Mouse (Mus musculus): ENCODE measurements around the gene Sat2. TPM values are rescaled to one million over a fixed set of nuclear protein-coding genes. Genes with fewer than 3 reads are reported as not detected.

Gene Sat2
- polyA plus RNA-seq, 1 experiment from 2014 or later, result 10.2 TPM

DNA sequence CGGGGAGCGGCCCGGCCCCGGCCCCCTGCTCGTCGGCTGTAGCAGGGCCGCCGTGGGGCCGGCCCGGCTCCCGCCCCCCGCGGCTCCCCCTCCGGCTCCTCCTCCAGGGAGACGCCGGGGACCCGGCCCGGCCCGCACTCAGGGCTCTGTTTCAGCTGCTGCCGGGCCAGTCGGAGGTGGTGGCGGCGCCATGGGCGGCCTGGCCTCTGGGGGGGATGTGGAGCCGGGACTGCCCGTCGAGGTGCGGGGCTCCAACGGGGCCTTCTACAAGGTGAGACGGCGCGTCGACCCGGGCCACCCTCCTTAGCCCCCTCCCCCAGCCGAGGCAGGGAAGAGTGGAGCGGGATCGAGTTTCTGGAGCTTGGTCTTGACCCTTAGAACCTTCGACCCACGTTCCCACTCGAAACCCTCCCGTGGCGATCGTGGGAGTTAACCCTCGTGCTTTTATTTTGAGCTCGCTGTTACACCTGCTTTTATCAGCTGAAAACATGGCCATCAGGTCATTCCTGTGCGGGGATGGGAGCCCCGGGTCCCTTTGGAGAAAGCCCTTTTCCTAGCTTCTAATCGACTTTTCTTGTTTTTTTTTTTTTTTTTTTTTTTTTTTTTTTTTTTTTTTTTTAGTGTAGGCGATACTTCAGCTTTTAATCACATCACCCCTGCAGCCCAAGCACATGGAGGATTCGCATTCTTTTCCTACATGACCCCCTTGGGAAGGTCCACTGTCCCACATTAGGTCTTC is 11.5 kb downstream of the Sat2 start:
- Histone ChIP-seq H3K36me3 (replicated peaks) (peaks cover 18% of the 10 kb centered on the region), H3K9ac (peak overlapping the region; percentile 99), H3K4me2 (peak overlapping the region; percentile 76), H3K4me1 (replicated peaks) (peaks cover 43% of the 10 kb centered on the region), H3K27me3 (no peaks in the 10 kb centered on the region), H3K9me3 (replicated peaks) (no peaks in the 10 kb centered on the region), H3K27ac (replicated peaks) (peak overlapping the region; percentile 93), H3K4me3 (replicated peaks) (peak overlapping the region; percentile 94)
- under 1% methylated on average over 37 of the region's 50 CpGs for WGBS (ENCODE audit: insufficient replicate concordance)
- peak; percentile 59 for ATAC-seq (ENCODE audit: insufficient read depth)

DNA sequence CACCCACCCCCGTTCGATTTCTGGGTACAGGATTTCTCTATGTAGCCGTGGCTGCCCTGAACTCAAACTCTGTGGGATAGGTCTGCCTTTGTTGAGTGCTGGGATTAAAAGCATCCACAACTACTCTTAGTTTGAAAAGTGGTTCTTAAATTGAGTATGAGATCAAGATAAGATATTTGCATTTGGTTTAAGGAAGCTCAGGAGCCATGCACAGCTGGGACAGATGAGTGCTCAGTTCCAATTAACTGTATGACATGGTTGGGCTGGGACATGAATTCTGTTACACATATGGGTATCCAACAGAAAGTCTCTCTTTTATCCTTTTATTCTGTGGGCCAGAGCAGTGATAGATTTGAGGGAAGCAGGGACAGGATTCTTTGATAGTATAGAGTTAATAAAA is 13.6 kb downstream of the Sat2 start:
- peak overlapping the region; percentile 76; the same call in 1 of the 2 replicates for H3K4me2 ChIP-seq
- ATAC-seq (ENCODE audit: insufficient read depth), result no peak
- peaks cover 39% of the 10 kb centered on the region for H3K4me1 ChIP-seq (replicated peaks)
- WGBS (ENCODE audit: insufficient replicate concordance), result 79% methylated on average over 3 of the region's 3 CpGs
- peaks cover 35% of the 10 kb centered on the region for H3K36me3 ChIP-seq (replicated peaks)
- H3K27me3 ChIP-seq, result no peaks in the 10 kb centered on the region
- H3K4me3 ChIP-seq (replicated peaks), result 0 out of 2 replicates have a peak overlapping the region, but pooled peaks have one; percentile 1
- no peaks in the 10 kb centered on the region for H3K9me3 ChIP-seq (replicated peaks)
- H3K9ac ChIP-seq, result no peak overlapping the region
- H3K27ac ChIP-seq (replicated peaks), result no peak overlapping the region

DNA sequence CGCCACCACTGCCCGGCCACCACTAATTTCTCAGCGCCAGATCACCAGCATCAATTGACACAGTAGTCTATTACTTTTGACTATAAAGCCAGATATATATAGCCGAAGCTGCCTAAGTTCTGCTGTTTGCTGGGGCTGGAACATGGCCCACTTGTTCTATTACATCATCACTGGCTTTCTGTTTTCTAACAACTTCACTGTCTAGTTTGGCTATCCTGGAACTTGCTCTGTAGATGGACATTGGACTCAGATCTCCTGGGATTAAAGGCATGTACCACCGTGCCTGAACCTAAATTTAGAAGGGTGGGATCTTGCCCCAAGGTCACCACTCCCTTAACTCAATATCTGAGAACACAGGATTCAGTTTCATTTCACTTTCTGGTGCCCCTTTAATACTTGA is 24.0 kb downstream of the Sat2 start:
- no peak overlapping the region for H3K4me2 ChIP-seq
- H3K27me3 ChIP-seq, result no peaks in the 10 kb centered on the region
- H3K9me3 ChIP-seq (replicated peaks), result no peaks in the 10 kb centered on the region
- H3K36me3 ChIP-seq (replicated peaks), result peaks cover 97% of the 10 kb centered on the region
- ATAC-seq (ENCODE audit: insufficient read depth), result peak; percentile 52
- H3K4me3 ChIP-seq (replicated peaks), result no peak overlapping the region
- WGBS (ENCODE audit: insufficient replicate concordance), result 73% methylated on average over 5 of the region's 5 CpGs
- H3K9ac ChIP-seq, result no peak overlapping the region
- no peak overlapping the region for H3K27ac ChIP-seq (replicated peaks)
- H3K4me1 ChIP-seq (replicated peaks), result no peaks in the 10 kb centered on the region

DNA sequence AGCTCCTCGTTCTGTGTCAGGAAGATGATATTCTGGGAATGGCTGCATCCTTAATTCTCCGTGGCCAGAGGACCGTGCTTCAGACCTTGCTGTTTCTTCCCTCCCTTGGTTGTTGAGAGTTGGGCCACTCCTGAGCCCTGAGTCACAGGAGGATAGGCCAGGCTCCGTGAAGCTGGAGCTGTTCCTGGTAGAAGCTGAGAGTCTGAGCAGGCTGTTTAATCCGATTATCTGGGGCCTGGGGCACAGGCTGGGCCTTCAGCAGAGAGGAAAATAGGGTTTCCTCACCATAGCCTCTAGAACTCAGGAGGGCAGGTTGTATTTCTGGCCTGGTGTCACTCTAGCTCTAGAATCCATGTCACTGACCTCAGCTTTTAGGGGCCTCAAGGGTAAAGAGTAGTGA is 31.6 kb downstream of the Sat2 start:
- H3K27ac ChIP-seq (replicated peaks), result no peak overlapping the region
- no peak overlapping the region for H3K4me2 ChIP-seq
- no peaks in the 10 kb centered on the region for H3K9me3 ChIP-seq (replicated peaks)
- peaks cover 92% of the 10 kb centered on the region for H3K36me3 ChIP-seq (replicated peaks)
- H3K4me1 ChIP-seq (replicated peaks), result peaks cover 39% of the 10 kb centered on the region
- H3K27me3 ChIP-seq, result no peaks in the 10 kb centered on the region
- ATAC-seq (ENCODE audit: insufficient read depth), result no peak
- 69% methylated on average over 5 of the region's 5 CpGs for WGBS (ENCODE audit: insufficient replicate concordance)
- H3K4me3 ChIP-seq (replicated peaks), result no peak overlapping the region
- no peak overlapping the region for H3K9ac ChIP-seq

DNA sequence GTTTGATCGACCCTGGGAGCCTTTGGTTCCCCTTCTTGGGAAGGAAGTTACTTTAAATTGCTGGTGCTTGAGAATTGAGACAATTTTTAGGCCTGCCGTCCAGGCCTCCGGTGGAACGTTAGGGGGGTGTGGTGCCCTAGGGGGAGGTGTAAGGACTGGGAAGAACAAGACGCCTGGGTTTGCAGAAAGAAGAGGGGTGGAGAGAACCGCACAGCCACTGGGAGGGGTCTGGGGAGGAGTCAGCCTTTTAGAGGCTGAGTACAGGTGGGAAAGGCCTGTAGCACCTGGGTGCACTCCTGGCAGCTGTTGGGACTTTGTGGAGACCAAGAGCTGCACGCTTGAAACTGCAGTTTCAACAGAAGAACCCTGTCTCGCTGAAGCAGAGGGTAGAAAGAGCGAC is 32.9 kb downstream of the Sat2 start:
- Histone ChIP-seq H3K4me3 (replicated peaks) (no peak overlapping the region), H3K9me3 (replicated peaks) (no peaks in the 10 kb centered on the region), H3K4me1 (replicated peaks) (peaks cover 39% of the 10 kb centered on the region), H3K36me3 (replicated peaks) (peaks cover 91% of the 10 kb centered on the region), H3K27me3 (no peaks in the 10 kb centered on the region), H3K9ac (no peak overlapping the region), H3K4me2 (no peak overlapping the region), H3K27ac (replicated peaks) (0 out of 2 replicates have a peak overlapping the region, but pooled peaks have one; percentile 0)
- no peak for ATAC-seq (ENCODE audit: insufficient read depth)
- 44% methylated on average over 9 of the region's 9 CpGs for WGBS (ENCODE audit: insufficient replicate concordance)

DNA sequence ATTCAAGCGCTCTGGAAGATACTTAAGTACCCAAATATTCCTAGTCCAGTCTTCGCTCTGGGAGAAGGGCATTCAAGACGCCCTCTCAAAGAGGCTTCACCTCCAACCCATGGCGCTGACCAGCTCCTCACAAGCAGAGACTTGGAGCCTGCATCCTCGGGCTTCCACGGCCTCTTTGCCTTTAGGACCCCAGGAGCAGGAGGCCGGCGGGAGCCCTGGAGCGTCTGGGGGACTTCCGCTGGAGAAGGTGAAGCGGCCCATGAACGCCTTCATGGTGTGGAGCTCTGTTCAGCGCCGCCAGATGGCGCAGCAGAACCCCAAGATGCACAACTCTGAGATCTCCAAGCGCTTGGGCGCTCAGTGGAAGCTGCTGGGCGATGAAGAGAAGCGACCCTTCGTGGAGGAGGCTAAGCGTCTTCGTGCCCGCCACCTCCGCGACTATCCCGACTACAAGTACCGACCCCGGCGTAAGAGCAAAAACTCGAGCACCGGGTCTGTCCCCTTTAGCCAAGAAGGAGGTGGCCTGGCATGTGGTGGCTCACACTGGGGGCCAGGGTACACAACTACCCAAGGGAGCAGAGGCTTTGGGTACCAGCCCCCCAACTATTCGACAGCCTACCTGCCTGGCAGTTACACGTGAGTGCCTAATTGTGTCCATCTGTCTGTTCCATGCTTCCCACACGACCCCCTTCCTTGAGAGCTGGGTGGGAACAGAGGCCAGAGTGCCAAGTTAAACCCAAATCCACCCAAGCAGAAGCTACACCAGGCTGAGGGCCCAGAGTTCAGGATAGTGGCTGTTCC is 33.6 kb downstream of the Sat2 start, which contains the start of gene Sox15:
Gene Sox15, plus strand, starts transcription at position 51 of the 801 bp plus-strand sequence.
- H3K9ac ChIP-seq, result no peak within 1 kb of the TSS
- 38% methylated on average over 34 of the region's 34 CpGs for WGBS (ENCODE audit: insufficient replicate concordance)
- no peak for ATAC-seq (ENCODE audit: insufficient read depth)
- no peaks in the 10 kb centered on the region for H3K9me3 ChIP-seq (replicated peaks)
- H3K27me3 ChIP-seq, result no peaks in the 10 kb centered on the region
- H3K4me2 ChIP-seq, result no peak within 1 kb of the TSS; the same call in 1 of the 2 replicates
- peaks cover 91% of the 10 kb centered on the region for H3K36me3 ChIP-seq (replicated peaks)
- peak within 1 kb of the TSS; percentile 0; the same call in 1 of the 2 replicates for H3K27ac ChIP-seq (replicated peaks)
- H3K4me1 ChIP-seq (replicated peaks), result peaks cover 42% of the 10 kb centered on the region
- no peak within 1 kb of the TSS for H3K4me3 ChIP-seq (replicated peaks)

DNA sequence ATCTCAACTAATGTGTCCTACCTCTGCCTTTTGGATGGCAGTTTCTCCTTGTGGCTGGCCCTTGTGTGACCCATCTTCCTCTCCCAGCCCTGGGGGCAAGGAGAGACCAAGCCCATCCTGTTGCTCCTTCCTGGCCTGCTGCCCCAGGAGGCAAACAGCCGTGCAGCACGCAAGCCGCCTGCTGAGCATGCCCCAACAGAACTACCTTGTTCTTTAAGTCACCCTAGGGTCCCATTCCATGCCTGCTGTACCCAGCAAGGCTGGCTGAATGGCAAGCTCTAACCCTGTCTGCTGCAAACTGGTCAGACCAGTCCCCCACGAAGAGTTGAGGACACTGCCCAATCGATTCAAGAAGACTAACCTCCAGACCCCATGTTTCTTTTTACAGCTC is 34.2 kb downstream of the Sat2 start:
- no peak for ATAC-seq (ENCODE audit: insufficient read depth)
- H3K9me3 ChIP-seq (replicated peaks), result no peaks in the 10 kb centered on the region
- H3K9ac ChIP-seq, result no peak overlapping the region
- no peaks in the 10 kb centered on the region for H3K27me3 ChIP-seq
- H3K36me3 ChIP-seq (replicated peaks), result peaks cover 86% of the 10 kb centered on the region
- no peak overlapping the region for H3K4me2 ChIP-seq
- WGBS (ENCODE audit: insufficient replicate concordance), result 71% methylated on average over 5 of the region's 5 CpGs
- no peak overlapping the region for H3K4me3 ChIP-seq (replicated peaks)
- peaks cover 48% of the 10 kb centered on the region for H3K4me1 ChIP-seq (replicated peaks)
- no peak overlapping the region for H3K27ac ChIP-seq (replicated peaks)

DNA sequence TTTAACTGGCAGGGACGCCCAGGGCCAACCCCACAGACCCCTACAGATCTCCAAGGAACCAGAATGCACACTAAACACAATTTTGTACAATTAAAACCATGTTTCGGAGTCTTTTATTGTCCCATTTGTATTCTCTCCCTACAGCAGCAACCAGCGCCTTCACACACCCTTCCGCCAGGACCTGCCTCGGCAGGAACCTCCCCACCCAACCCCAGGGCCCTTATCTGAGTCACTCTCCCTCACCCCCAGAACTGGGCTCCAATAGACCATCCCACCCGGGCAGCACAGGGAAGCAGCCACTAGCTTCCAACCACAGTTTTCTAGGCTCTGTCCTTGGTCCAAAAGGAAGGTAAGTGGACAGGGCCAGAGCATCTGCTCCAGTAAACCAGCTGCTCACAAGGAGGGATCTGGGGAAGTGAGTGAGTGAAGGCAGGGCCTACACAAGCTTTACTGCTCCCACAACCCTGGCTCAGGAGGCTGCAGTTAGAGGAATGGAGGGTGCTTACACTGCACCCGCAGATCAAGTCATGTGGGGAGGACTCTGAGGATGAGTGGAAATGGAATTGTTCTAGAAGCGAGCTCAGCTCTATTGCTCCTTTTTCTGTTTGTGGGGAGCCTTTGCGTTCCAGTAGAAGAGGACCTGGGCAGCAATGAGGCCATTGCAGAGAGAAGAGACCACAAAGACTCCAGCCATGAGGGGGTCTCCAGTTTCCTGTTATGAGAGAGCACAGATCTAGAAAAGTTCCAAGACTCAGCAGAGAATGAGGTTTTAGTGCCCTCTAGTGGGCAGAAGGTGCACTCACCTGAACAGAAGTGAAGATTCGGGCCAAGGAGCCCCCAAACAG is 35.0 kb downstream of the Sat2 start:
- Histone ChIP-seq H3K4me3 (replicated peaks) (no peak overlapping the region), H3K4me2 (no peak overlapping the region), H3K9ac (no peak overlapping the region), H3K27me3 (no peaks in the 10 kb centered on the region), H3K9me3 (replicated peaks) (no peaks in the 10 kb centered on the region), H3K27ac (replicated peaks) (0 out of 2 replicates have a peak overlapping the region, but pooled peaks have one; percentile 1), H3K4me1 (replicated peaks) (peaks cover 55% of the 10 kb centered on the region), H3K36me3 (replicated peaks) (peaks cover 78% of the 10 kb centered on the region)
- 0 out of 2 replicates have a peak, but pooled peaks have one; percentile 14 for ATAC-seq (ENCODE audit: insufficient read depth)
- 54% methylated on average over 10 of the region's 10 CpGs for WGBS (ENCODE audit: insufficient replicate concordance)

DNA sequence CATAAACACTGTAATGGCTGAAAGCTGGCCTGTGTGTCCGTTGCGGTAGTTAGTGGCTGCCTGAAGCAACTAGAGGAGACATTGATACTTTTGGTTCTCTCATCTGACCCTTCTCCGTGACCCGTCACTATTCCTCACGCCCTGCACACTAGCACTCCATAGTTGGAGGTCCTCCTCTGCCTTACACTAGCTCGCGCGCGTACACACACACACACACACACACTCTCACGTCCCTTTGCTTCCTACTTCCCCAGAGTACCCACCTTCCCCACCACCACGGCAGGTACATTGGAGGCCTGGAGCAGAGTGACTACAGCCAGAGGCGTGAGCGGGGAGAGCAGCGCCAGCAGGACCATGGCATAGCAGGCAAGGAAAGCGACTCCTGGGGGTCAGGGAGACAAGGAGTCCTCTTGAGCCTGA is 35.6 kb downstream of the Sat2 start:
- no peak overlapping the region for H3K27ac ChIP-seq (replicated peaks)
- H3K4me1 ChIP-seq (replicated peaks), result peaks cover 57% of the 10 kb centered on the region
- H3K9me3 ChIP-seq (replicated peaks), result no peaks in the 10 kb centered on the region
- H3K36me3 ChIP-seq (replicated peaks), result peaks cover 71% of the 10 kb centered on the region
- no peak overlapping the region for H3K4me3 ChIP-seq (replicated peaks)
- no peak overlapping the region for H3K9ac ChIP-seq
- no peaks in the 10 kb centered on the region for H3K27me3 ChIP-seq
- H3K4me2 ChIP-seq, result no peak overlapping the region
- no peak for ATAC-seq (ENCODE audit: insufficient read depth)
- 80% methylated on average over 15 of the region's 15 CpGs for WGBS (ENCODE audit: insufficient replicate concordance)

DNA sequence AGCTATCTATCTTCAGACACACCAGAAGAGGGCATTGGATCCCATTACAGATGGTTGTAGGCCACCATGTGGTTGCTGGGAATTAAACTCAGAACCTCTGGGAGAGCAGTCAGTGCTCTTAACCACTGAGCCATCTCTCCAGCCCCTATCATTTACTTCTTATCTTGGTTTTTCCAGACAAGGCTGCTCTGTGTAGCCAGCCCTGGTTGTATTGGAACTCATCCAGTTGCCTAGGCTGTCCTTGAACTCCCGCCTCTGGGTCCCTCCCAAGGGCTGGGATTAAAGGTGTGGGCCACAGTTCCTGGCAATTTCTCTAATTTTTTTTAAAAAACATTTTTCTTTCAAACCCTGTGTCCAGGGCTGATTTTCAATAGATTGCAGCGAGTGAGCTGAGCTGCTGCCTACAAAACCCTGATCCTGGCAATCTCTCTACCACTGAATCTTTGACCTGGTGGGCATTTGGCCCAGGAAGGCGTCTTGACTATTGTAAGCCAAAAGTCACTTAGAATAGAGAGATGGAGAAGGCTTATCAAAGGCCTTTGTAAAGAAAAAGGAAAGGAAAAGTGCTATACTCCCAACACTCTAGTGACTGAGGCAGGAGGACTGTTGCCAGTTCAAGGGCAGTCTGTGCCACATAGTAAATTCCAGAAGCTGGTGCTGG is 39.5 kb downstream of the Sat2 start:
- Histone ChIP-seq H3K9me3 (replicated peaks) (no peaks in the 10 kb centered on the region), H3K4me1 (replicated peaks) (peaks cover 57% of the 10 kb centered on the region), H3K4me2 (peak overlapping the region; percentile 81), H3K27me3 (no peaks in the 10 kb centered on the region), H3K36me3 (replicated peaks) (peaks cover 64% of the 10 kb centered on the region), H3K27ac (replicated peaks) (peak overlapping the region; percentile 94), H3K9ac (peak overlapping the region; percentile 61), H3K4me3 (replicated peaks) (peak overlapping the region; percentile 70)
- 46% methylated on average over 3 of the region's 3 CpGs for WGBS (ENCODE audit: insufficient replicate concordance)
- no peak for ATAC-seq (ENCODE audit: insufficient read depth)

Data from liver, embryonic 15.5 days (tissue).